Mouse (Mus musculus) hindbrain, postnatal 0 days (tissue): ENCODE data around the gene Rnf8. TPM values are rescaled to one million over a fixed set of nuclear protein-coding genes. Genes with fewer than 3 reads are reported as not detected.
A peak's percentile ranks its signal among the peaks of the same experiment; 100 is the strongest.

Experiments
- ATAC-seq: fragments of 200-750 bp; cut with Nextera tagmentation; 2 replicates; pipeline ENCODE4 v1.8.0; 2017; ENCODE audit warnings: mild to moderate bottlenecking, moderate TSS enrichment, moderate library complexity
- DNase-seq: peaks from one replicate; pipeline ENCODE4 v3.0.0-alpha.2; 2015; ENCODE audit warnings: low spot score
- H3K27ac ChIP-seq: fragments of 300-500 bp; sonication (generic); 2 replicates; pipeline ENCODE4 v1.5.1; 2014; ENCODE audit warnings: mild to moderate bottlenecking
- H3K27me3 ChIP-seq: fragments of 300-500 bp; sonication (generic); 2 replicates; pipeline ENCODE4 v1.6.1; 2014; ENCODE audit warnings: low read length, mixed read lengths; ENCODE audit not compliant: insufficient read depth
- H3K36me3 ChIP-seq: fragments of 300-500 bp; sonication (generic); 2 replicates; pipeline ENCODE4 v1.6.1; 2014; ENCODE audit warnings: low read length, mixed read lengths; ENCODE audit not compliant: insufficient read depth
- H3K4me1 ChIP-seq: fragments of 300-500 bp; sonication (generic); 2 replicates; pipeline ENCODE4 v1.6.1; 2014; ENCODE audit warnings: antibody characterized with exemption, low read length, mixed read lengths; ENCODE audit not compliant: insufficient read depth
- H3K4me2 ChIP-seq: fragments of 300-500 bp; sonication (generic); 2 replicates; pipeline ENCODE4 v1.6.1; 2014; ENCODE audit warnings: low read depth, mild to moderate bottlenecking, low read length, moderate library complexity, mixed read lengths
- H3K4me3 ChIP-seq: fragments of 300-500 bp; sonication (generic); 2 replicates; pipeline ENCODE4 v1.5.1; 2014; ENCODE audit warnings: low read length
- H3K9ac ChIP-seq: fragments of 300-500 bp; sonication (generic); replicated peaks from 2 replicates; pipeline ENCODE4 v1.6.1; 2014; ENCODE audit warnings: mild to moderate bottlenecking, low read length, moderate library complexity, mixed read lengths
- H3K9me3 ChIP-seq: fragments of 300-500 bp; sonication (generic); 2 replicates; pipeline ENCODE4 v1.6.1; 2016; ENCODE audit warnings: low read length, mixed read lengths
- CTCF ChIP-seq: IDR thresholded peaks from 2 replicates; pipeline ENCODE4 v1.5.1; 2016; ENCODE audit warnings: antibody characterized with exemption, control low read depth, low read depth
- WGBS: fragments of 180-500 bp; shearing (Covaris S2); extraction: QIAGEN DNeasy Blood & Tissue Kit; methylation state at CpG from one replicate; pipeline ENCODE4 v1.1.7; 2014; 5-methylcytosine and 5-hydroxymethylcytosine counted together
- polyA plus RNA-seq: library from polyadenylated mRNA; unstranded; fragments of >200 nt; fragmentation: Nextera tagmentation; extraction: Ambion mirVana; gene quantifications from 2 replicates; pipeline ENCODE4 v1.2.1, GENCODE M21; 2015
- total RNA-seq: library from RNA; depleted of rRNA; stranded (reverse); fragments of >200 nt; gene quantifications from 2 replicates; pipeline ENCODE4 v1.2.3, GENCODE M21; 2014

Rnf8 gene
- total and polyA plus RNA-seq, 2 experiments from 2014 or later: 29.4 to 71.3 TPM

DNA sequence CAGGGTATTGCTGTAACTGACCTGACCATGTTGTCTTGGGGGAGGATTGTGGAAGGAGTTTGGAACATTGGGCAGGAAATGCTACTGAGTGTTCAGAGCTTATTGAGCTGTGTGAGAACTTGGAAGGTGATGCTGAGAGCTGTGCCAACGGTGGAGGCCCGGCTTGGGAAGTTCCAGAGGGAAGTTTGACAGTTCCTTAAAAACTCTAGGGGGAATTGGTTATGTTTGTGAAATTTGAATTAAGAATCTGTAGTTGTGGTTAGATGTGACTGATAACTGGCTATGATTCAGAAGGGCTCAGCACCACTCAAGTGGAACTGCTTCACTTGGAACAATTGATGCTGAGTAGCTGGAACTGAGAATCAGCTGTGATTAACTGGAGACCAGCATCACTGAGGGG is 56.4 kb downstream of the Rnf8 start:
- peak; percentile 21 for DNase-seq

DNA sequence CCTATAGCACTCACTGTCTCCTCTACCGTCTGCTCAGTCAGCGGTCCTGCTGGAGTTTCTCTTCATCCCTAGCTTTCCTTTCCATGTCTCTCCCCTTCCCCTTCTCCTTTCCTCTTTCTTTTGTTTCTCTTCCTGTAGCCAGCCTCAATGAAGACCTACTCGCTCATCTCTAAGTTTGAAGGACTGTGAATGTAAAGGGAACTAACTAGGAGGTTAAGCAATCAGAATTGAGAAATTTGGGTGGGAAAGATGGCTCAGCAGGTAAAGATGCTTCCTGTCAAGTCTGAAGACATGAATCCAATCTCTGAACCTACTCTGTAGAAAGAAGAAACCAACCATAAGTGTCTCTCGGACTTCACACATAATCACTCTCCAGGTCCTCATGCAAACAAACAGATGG is 58.7 kb downstream of the Rnf8 start:
- Histone ChIP-seq H3K9ac (no peak overlapping the region), H3K9me3 (no peaks in the 10 kb centered on the region), H3K4me2 (no peak overlapping the region), H3K27ac (no peak overlapping the region), H3K4me1 (peaks cover 2% of the 10 kb centered on the region; the same call in 1 of the 2 replicates), H3K4me3 (no peak overlapping the region), H3K36me3 (peaks cover 48% of the 10 kb centered on the region), H3K27me3 (no peaks in the 10 kb centered on the region)
- TF ChIP-seq CTCF: no peak
- DNase-seq: no peak
- 95% methylated on average over 4 of the region's 4 CpGs for WGBS
- no peak for ATAC-seq

More for the DNA sequence above, 56.4 kb downstream of the Rnf8 start:
- H3K4me1 ChIP-seq: peaks cover 5% of the 10 kb centered on the region; the same call in 1 of the 2 replicates
- WGBS: 29% methylated on average over 2 of the region's 2 CpGs
- no peaks in the 10 kb centered on the region for H3K9me3 ChIP-seq
- H3K27ac ChIP-seq: no peak overlapping the region
- H3K4me3 ChIP-seq: no peak overlapping the region
- ATAC-seq: no peak
- H3K27me3 ChIP-seq: no peaks in the 10 kb centered on the region
- H3K4me2 ChIP-seq: no peak overlapping the region
- no peak for TF ChIP-seq CTCF
- H3K9ac ChIP-seq: no peak overlapping the region
- H3K36me3 ChIP-seq: peaks cover 35% of the 10 kb centered on the region

DNA sequence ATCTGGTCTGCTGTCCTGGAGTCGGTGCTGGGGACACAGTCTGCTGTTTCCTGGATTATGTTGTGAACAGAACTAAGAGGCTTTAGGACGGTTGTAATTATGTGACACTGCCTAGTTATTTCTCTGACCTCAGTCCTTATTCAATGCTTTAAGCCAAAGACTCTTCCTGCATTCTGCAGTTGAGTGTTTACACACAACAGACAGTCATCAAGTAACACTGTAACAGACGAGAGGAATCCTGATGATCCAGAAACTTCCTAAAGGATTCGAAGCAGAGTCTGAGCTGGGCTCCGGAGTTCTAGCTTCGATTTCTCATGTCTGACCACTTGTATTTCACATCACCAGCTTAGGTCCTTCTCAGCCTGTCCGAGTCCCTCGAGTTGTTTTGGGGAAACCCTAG is 63.9 kb downstream of the Rnf8 start:
- Histone ChIP-seq H3K4me3 (no peak overlapping the region), H3K27ac (no peak overlapping the region), H3K9ac (no peak overlapping the region), H3K36me3 (peaks cover 57% of the 10 kb centered on the region), H3K4me1 (peaks cover 6% of the 10 kb centered on the region; the same call in 1 of the 2 replicates), H3K4me2 (no peak overlapping the region), H3K9me3 (no peaks in the 10 kb centered on the region), H3K27me3 (no peaks in the 10 kb centered on the region)
- no peak for DNase-seq
- no peak for TF ChIP-seq CTCF
- no peak for ATAC-seq
- WGBS: 84% methylated on average over 8 of the region's 8 CpGs

DNA sequence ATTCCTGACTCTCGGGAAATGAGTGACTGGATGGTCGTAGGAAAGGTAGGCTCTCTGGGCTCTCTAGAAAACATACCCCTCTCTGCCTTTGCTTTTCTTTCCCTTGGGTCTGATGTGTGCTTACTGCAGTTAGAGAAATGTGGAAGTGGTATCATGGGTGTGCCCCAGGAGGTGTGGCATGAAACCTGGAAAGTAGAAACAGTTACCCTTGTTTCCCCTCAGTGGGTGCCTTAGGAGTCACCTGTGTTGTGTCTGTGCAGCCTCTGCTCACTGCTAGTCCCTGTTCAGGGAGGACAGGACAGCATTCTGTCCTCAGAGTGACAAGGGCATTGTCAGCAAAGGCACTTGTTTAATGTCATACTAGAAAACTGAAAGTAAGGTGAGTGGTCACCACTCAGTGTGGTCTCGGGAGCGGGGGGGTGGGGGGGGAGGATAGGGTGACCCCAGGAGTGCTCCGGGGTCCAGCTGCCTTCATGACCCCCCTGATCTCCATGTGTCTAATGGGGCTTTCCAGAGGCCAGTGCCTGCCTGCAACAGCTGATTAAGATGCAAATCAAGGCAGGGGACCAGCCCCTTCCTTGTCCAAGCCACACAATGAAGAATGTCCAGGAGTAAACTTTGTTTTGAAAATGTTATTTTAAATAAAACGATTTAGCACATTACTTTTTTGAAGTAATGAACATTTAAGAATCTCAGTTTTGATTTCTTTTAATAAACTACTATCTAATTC is 64.6 kb downstream of the Rnf8 start:
- Histone ChIP-seq H3K4me2 (no peak overlapping the region), H3K9me3 (no peaks in the 10 kb centered on the region), H3K36me3 (peaks cover 53% of the 10 kb centered on the region), H3K27ac (no peak overlapping the region), H3K27me3 (no peaks in the 10 kb centered on the region), H3K4me3 (no peak overlapping the region), H3K9ac (no peak overlapping the region), H3K4me1 (peaks cover 6% of the 10 kb centered on the region; the same call in 1 of the 2 replicates)
- TF ChIP-seq CTCF: no peak
- WGBS: 76% methylated on average over 6 of the region's 6 CpGs
- DNase-seq (no peak), ATAC-seq (no peak)

DNA sequence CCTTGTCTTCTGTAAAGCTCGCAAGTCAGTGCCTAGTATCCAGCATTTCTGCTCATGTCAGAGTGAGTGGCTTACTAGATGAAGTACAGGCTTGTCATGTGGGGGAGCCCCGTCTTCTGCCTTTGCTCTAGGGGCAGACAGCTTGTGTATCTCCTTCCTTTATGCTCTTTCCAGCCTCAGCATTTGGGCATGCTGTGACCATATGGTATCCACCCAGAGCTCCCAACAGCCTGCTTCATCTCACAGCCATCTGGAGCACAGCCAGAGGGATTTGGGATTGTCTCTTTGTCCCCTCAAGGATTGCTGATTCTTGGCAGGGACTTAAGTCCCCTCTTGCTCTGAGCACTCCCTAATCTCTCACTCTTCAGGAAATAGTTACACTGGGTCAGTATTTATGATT is 65.6 kb downstream of the Rnf8 start:
- H3K4me3 ChIP-seq: no peak overlapping the region
- DNase-seq (peak; percentile 90), ATAC-seq (peak; percentile 89)
- H3K27me3 ChIP-seq: no peaks in the 10 kb centered on the region
- H3K9ac ChIP-seq: no peak overlapping the region
- H3K36me3 ChIP-seq: peaks cover 50% of the 10 kb centered on the region
- no peak overlapping the region for H3K4me2 ChIP-seq
- no peaks in the 10 kb centered on the region for H3K9me3 ChIP-seq
- WGBS: 45% methylated on average over 2 of the region's 2 CpGs
- peaks cover 6% of the 10 kb centered on the region; the same call in 1 of the 2 replicates for H3K4me1 ChIP-seq
- TF ChIP-seq CTCF: no peak
- H3K27ac ChIP-seq: no peak overlapping the region; the same call in 1 of the 2 replicates

DNA sequence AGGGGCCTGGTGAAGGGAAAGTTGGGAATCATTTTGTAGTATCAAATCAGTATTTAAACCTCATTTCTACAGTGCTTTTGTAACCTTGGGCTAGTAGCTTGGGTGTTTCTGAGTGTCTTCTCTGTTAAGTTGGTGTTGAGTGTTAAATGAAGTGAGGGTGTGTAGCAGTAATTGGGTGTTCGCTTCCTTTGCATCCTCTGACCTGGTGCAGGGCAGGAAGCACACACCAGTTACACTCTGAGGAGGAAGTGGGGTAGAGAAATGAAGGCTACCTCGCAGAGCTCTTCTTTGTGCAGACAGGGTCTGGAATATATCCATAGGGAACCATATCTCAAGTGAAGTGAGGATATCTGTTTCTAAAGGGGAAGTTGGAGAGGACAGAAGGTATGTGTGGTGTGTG is 66.3 kb downstream of the Rnf8 start:
- ATAC-seq (no peak), DNase-seq (no peak)
- Histone ChIP-seq H3K36me3 (peaks cover 48% of the 10 kb centered on the region), H3K27me3 (no peaks in the 10 kb centered on the region), H3K4me1 (peaks cover 6% of the 10 kb centered on the region; the same call in 1 of the 2 replicates), H3K4me3 (no peak overlapping the region), H3K27ac (no peak overlapping the region; the same call in 1 of the 2 replicates), H3K4me2 (no peak overlapping the region), H3K9me3 (no peaks in the 10 kb centered on the region), H3K9ac (no peak overlapping the region)
- 83% methylated on average over 2 of the region's 2 CpGs for WGBS
- no peak for TF ChIP-seq CTCF

DNA sequence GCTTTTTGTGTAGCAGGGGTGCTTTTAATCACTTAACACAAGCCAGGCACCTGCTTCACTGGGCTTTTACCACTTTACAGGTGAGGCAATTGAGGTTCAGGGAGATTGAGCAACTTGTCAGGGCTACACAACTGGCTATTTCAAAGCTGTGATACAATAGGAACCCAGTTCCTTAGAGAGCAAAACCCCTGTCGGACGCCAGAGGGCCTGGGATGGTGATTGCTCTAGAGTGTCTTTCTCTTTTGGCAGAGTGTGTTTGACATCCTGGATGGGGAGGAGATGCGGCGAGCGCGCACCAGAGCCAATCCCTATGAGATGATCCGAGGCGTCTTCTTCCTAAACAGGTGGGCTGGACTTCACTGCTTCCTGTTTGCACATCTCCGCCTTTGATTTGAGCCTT is 67.1 kb downstream of the Rnf8 start:
- no peak overlapping the region for H3K4me2 ChIP-seq
- H3K36me3 ChIP-seq: peaks cover 45% of the 10 kb centered on the region
- H3K9ac ChIP-seq: no peak overlapping the region
- H3K4me3 ChIP-seq: no peak overlapping the region
- peaks cover 6% of the 10 kb centered on the region; the same call in 1 of the 2 replicates for H3K4me1 ChIP-seq
- no peak overlapping the region for H3K27ac ChIP-seq
- no peaks in the 10 kb centered on the region for H3K27me3 ChIP-seq
- no peaks in the 10 kb centered on the region for H3K9me3 ChIP-seq
- ATAC-seq (no peak), DNase-seq (no peak)
- WGBS: 94% methylated on average over 9 of the region's 9 CpGs
- no peak for TF ChIP-seq CTCF
